ENCODE assay signal across 8 mouse cellular contexts in the genomic region with DNA sequence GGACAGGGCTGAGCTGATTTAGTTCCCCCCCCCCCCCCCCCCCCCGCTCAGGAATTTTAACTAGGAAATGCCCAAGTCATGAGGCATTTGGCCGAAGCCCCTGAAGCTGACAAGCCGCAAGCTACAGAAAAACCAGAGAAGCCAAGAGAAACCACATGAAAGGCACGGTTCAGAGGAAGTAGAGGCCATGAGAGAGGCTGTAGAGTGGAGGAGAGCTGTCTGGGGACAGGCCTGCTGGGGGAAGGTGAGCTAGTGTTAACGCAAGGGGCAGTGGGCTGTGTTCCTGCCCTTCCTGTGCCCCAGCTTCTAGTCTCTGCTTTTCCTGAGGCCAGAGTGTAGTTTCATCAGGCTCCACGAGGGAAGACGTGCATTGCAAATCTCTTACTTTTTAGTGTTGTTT. TPM values are rescaled to one million over a fixed set of nuclear protein-coding genes. Genes with fewer than 3 reads are reported as not detected.
DNase-seq lines count a peak whose midpoint lies in the region; ATAC-seq and TF ChIP-seq lines count a peak whose summit lies in the region.
"Had no signal": no experiment of that assay in that cellular context is flagged by ENCODE, and none has a peak within 500 bp of the region (broad histone marks: within the 10 kb centered on the region; RNA-seq: fewer than 3 reads in every experiment).

No protein-coding gene starts in this region.

- no peak overlapping the region for H3K4me3 ChIP-seq in lung, embryonic 14.5 days (ENCODE audit: low read depth, low read length)

- no peaks in the 10 kb centered on the region for H3K27me3 ChIP-seq in lung, embryonic 14.5 days (ENCODE audit: insufficient read depth, low read length)

- no peaks in the 10 kb centered on the region for H3K36me3 ChIP-seq in lung, embryonic 14.5 days (ENCODE audit: insufficient read depth)

- TF ChIP-seq CTCF in lung, embryonic 14.5 days (IDR thresholded peaks at IDR 0.05; ENCODE audit: low read depth) = 0 out of 2 replicates have a peak, but pooled peaks have one; percentile 22

- peak; percentile 68 for DNase-seq in lung, embryonic 14.5 days
- DNase-seq in lung, postnatal 14 days = no peak
- peak; percentile 41 for DNase-seq in T-cell, adult 2 months (ENCODE audit: low spot score)
- peak; percentile 55 for DNase-seq in naive thymus-derived CD4-positive, alpha-beta T cell, adult 2 months (ENCODE audit: low read depth)
- DNase-seq in embryo, embryonic 9.5 days (ENCODE audit: extremely low spot score) = no peak
- no peak for DNase-seq in cerebellum, adult 11-12 months
- DNase-seq: layer of hippocampus, postnatal 36 days had no signal

- WGBS in lung, embryonic 14.5 days = 7% methylated on average over 6 of the region's 7 CpGs

- H3K9me3 ChIP-seq in lung, embryonic 14.5 days (ENCODE audit: low read depth, low read length) = no peaks in the 10 kb centered on the region

- peak; percentile 33 for ATAC-seq in lung, embryonic 14.5 days (ENCODE audit: insufficient read depth)
- peak; percentile 56 for ATAC-seq in inflammation-experienced regulatory T-cells, adult 6 months

- 0 out of 2 replicates have a peak overlapping the region, but pooled peaks have one; percentile 32 for H3K9ac ChIP-seq in lung, embryonic 14.5 days

- H3K4me1 ChIP-seq in lung, embryonic 14.5 days (ENCODE audit: insufficient read depth) = peaks cover 15% of the 10 kb centered on the region

- H3K27ac ChIP-seq in lung, embryonic 14.5 days (ENCODE audit: low read depth) = peak overlapping the region; percentile 77; the same call in 1 of the 2 replicates

- H3K4me2 ChIP-seq in lung, embryonic 14.5 days = peak overlapping the region; percentile 33; the same call in 1 of the 2 replicates

RNA-seq across cellular contexts. Expression of gene Rere, which starts 11.8 kb away (rescaled TPM):
- polyA plus RNA-seq in lung, embryonic 14.5 days (2014; fragmentation: Nextera tagmentation; extraction: Ambion mirVana) = 41.1 and 41.5 TPM in 2 replicates
- 10 to 100 TPM; 10.1 to 32.0 (median 28.4) TPM for polyA plus RNA-seq in inflammation-experienced regulatory T-cells, adult 6 months (2017; shearing (Covaris generic))

RNA-seq across cellular contexts. Expression of gene Eno1, which starts 33.2 kb away (rescaled TPM):
- 1,829 and 1,952 TPM in 2 replicates for polyA plus RNA-seq in lung, embryonic 14.5 days (2014; fragmentation: Nextera tagmentation; extraction: Ambion mirVana)
- polyA plus RNA-seq in inflammation-experienced regulatory T-cells, adult 6 months (2017; shearing (Covaris generic)) = 100 to 1,000 TPM; 503 to 566 (median 560) TPM

Comparison
In these comparisons a context has a peak if more than half of its experiments do, and no peak if none do; other contexts are left out.
1. DNase-seq: peak in lung, embryonic 14.5 days (single experiment), T-cell, adult 2 months (single experiment) and naive thymus-derived CD4-positive, alpha-beta T cell, adult 2 months (single experiment); none in lung, postnatal 14 days (single experiment), embryo, embryonic 9.5 days (single experiment) and cerebellum, adult 11-12 months (single experiment).